Mouse (Mus musculus): ENCODE measurements around the gene Kdm1a. TPM values are rescaled to one million over a fixed set of nuclear protein-coding genes. Genes with fewer than 3 reads are reported as not detected.

Kdm1a gene
- polyA plus RNA-seq, 1 experiment from 2014 or later, result 58.8 TPM

- Histone ChIP-seq H3K4me3 (ENCODE audit: low read depth, low read length) (no peak overlapping the region), H3K9ac (no peak overlapping the region), H3K27ac (ENCODE audit: low read depth) (no peak overlapping the region), H3K27me3 (ENCODE audit: insufficient read depth, low read length) (no peaks in the 10 kb centered on the region), H3K36me3 (ENCODE audit: insufficient read depth) (0 out of 2 replicates have a peak, but pooled peaks cover 10% of the 10 kb centered on the region), H3K9me3 (ENCODE audit: low read depth, low read length) (no peaks in the 10 kb centered on the region), H3K4me2 (no peak overlapping the region), H3K4me1 (ENCODE audit: insufficient read depth) (no peaks in the 10 kb centered on the region)
- WGBS, result 79% methylated on average over 2 of the region's 2 CpGs
- no peak for ATAC-seq (ENCODE audit: insufficient read depth)
- no peak for DNase-seq
- no peak for TF ChIP-seq CTCF (IDR thresholded peaks at IDR 0.05; ENCODE audit: low read depth)
Measured at GRCm38 (mm10) chr4:136518141-136518540, 84.4 kb downstream of the Kdm1a start.

- H3K27me3 ChIP-seq (ENCODE audit: insufficient read depth, low read length), result no peaks in the 10 kb centered on the region
- 0 out of 2 replicates have a peak, but pooled peaks cover 5% of the 10 kb centered on the region for H3K4me1 ChIP-seq (ENCODE audit: insufficient read depth)
- H3K27ac ChIP-seq (ENCODE audit: low read depth), result no peak overlapping the region
- no peak for DNase-seq
- no peak for TF ChIP-seq CTCF (IDR thresholded peaks at IDR 0.05; ENCODE audit: low read depth)
- H3K9me3 ChIP-seq (ENCODE audit: low read depth, low read length), result no peaks in the 10 kb centered on the region
- H3K4me3 ChIP-seq (ENCODE audit: low read depth, low read length), result no peak overlapping the region
- no peak overlapping the region for H3K9ac ChIP-seq
- ATAC-seq (ENCODE audit: insufficient read depth), result no peak
- H3K4me2 ChIP-seq, result no peak overlapping the region
- H3K36me3 ChIP-seq (ENCODE audit: insufficient read depth), result no peaks in the 10 kb centered on the region
Measured at GRCm38 (mm10) chr4:136512905-136513304, 89.6 kb downstream of the Kdm1a start.

GRCm38 (mm10) chr4:136511708-136512107 is 90.8 kb downstream of the Kdm1a start:
- Histone ChIP-seq H3K4me1 (ENCODE audit: insufficient read depth) (0 out of 2 replicates have a peak, but pooled peaks cover 5% of the 10 kb centered on the region), H3K27ac (ENCODE audit: low read depth) (no peak overlapping the region), H3K9me3 (ENCODE audit: low read depth, low read length) (no peaks in the 10 kb centered on the region), H3K27me3 (ENCODE audit: insufficient read depth, low read length) (no peaks in the 10 kb centered on the region), H3K36me3 (ENCODE audit: insufficient read depth) (no peaks in the 10 kb centered on the region), H3K4me3 (ENCODE audit: low read depth, low read length) (no peak overlapping the region), H3K4me2 (no peak overlapping the region), H3K9ac (no peak overlapping the region)
- DNase-seq (peak; percentile 48), ATAC-seq (ENCODE audit: insufficient read depth) (no peak)
- TF ChIP-seq CTCF (IDR thresholded peaks at IDR 0.05; ENCODE audit: low read depth), result no peak
- 36% methylated on average over 4 of the region's 4 CpGs for WGBS

- Histone ChIP-seq H3K9me3 (ENCODE audit: low read depth, low read length) (no peaks in the 10 kb centered on the region), H3K4me1 (ENCODE audit: insufficient read depth) (0 out of 2 replicates have a peak, but pooled peaks cover 5% of the 10 kb centered on the region), H3K27me3 (ENCODE audit: insufficient read depth, low read length) (no peaks in the 10 kb centered on the region), H3K9ac (no peak overlapping the region), H3K4me2 (no peak overlapping the region), H3K27ac (ENCODE audit: low read depth) (no peak overlapping the region), H3K4me3 (ENCODE audit: low read depth, low read length) (no peak overlapping the region), H3K36me3 (ENCODE audit: insufficient read depth) (no peaks in the 10 kb centered on the region)
- DNase-seq (peak; percentile 40), ATAC-seq (ENCODE audit: insufficient read depth) (no peak)
- WGBS, result 70% methylated on average over 1 of the region's 1 CpGs
- TF ChIP-seq CTCF (IDR thresholded peaks at IDR 0.05; ENCODE audit: low read depth), result peak; percentile 45
Measured at GRCm38 (mm10) chr4:136509857-136510256, 92.7 kb downstream of the Kdm1a start.

GRCm38 (mm10) chr4:136505426-136506215 is 96.9 kb downstream of the Kdm1a start:
- DNase-seq (no peak), ATAC-seq (ENCODE audit: insufficient read depth) (no peak)
- H3K9ac ChIP-seq, result no peak overlapping the region
- H3K27ac ChIP-seq (ENCODE audit: low read depth), result no peak overlapping the region
- WGBS, result 47% methylated on average over 2 of the region's 2 CpGs
- no peaks in the 10 kb centered on the region; the same call in 1 of the 2 replicates for H3K4me1 ChIP-seq (ENCODE audit: insufficient read depth)
- TF ChIP-seq CTCF (IDR thresholded peaks at IDR 0.05; ENCODE audit: low read depth), result no peak
- H3K27me3 ChIP-seq (ENCODE audit: insufficient read depth, low read length), result no peaks in the 10 kb centered on the region
- no peaks in the 10 kb centered on the region for H3K9me3 ChIP-seq (ENCODE audit: low read depth, low read length)
- H3K36me3 ChIP-seq (ENCODE audit: insufficient read depth), result no peaks in the 10 kb centered on the region
- H3K4me2 ChIP-seq, result no peak overlapping the region
- no peak overlapping the region for H3K4me3 ChIP-seq (ENCODE audit: low read depth, low read length)

Small RNA genes within 50 kb of the gene (microRNA-seq; reads per million reads assigned to microRNA genes)
- not detected for gene Gm22180 (ENCODE audit: borderline number of aligned reads)

Other genes with a start within 250 kb of the Kdm1a start
- 0.07 TPM in 1 of 2 replicates, not detected in the other for gene Htr1d, start 179.2 kb downstream of the Kdm1a start, polyA plus RNA-seq (2014; fragmentation: Nextera tagmentation; extraction: Ambion mirVana)
- gene 6030445D17Rik, start 140.5 kb downstream of the Kdm1a start, polyA plus RNA-seq (2014; fragmentation: Nextera tagmentation; extraction: Ambion mirVana), result 0.30 and 0.42 TPM in 2 replicates
- 111 and 140 TPM in 2 replicates for gene Luzp1, start 133.0 kb downstream of the Kdm1a start, polyA plus RNA-seq (2014; fragmentation: Nextera tagmentation; extraction: Ambion mirVana)
- not detected in 2 replicates for gene Tex46, start 7.7 kb upstream of the Kdm1a start, polyA plus RNA-seq (2014; fragmentation: Nextera tagmentation; extraction: Ambion mirVana)
- not detected in 2 replicates for gene Lactbl1, start 19.9 kb upstream of the Kdm1a start, polyA plus RNA-seq (2014; fragmentation: Nextera tagmentation; extraction: Ambion mirVana)
- 7.9 and 8.5 TPM in 2 replicates for gene Ephb2, start 233.3 kb upstream of the Kdm1a start, polyA plus RNA-seq (2014; fragmentation: Nextera tagmentation; extraction: Ambion mirVana)